Mouse (Mus musculus) brain, embryonic 14.5 days (tissue): ENCODE results near the gene Tbc1d20. TPM values are rescaled to one million over a fixed set of nuclear protein-coding genes. Genes with fewer than 3 reads are reported as not detected.
A peak's percentile ranks its signal among the peaks of the same experiment; 100 is the strongest.
"Not testable (repeated sequence)": the region's sequence is repeated elsewhere in the genome, so short reads cannot be mapped to it uniquely, and the experiment has no call there.

Experiments used
- DNase-seq: peaks from one replicate; pipeline ENCODE4 v3.0.0-alpha.2; 2011; ENCODE audit warnings: low read depth
- CTCF ChIP-seq: fragments of 200-500 bp; IDR thresholded peaks from 2 replicates; pipeline ENCODE4 v1.5.1; 2012; ENCODE audit warnings: inconsistent platforms, mild to moderate bottlenecking, moderate library complexity, borderline replicate concordance; ENCODE audit not compliant: insufficient read depth, insufficient read length; ENCODE audit errors: extremely low read depth
- POLR2A ChIP-seq: fragments of 200-500 bp; IDR thresholded peaks from 2 replicates; pipeline ENCODE4 v1.6.1; 2012; ENCODE audit warnings: mild to moderate bottlenecking, inconsistent platforms, borderline replicate concordance; ENCODE audit not compliant: poor library complexity, insufficient read depth, insufficient read length, severe bottlenecking; ENCODE audit errors: extremely low read depth
- polyA plus RNA-seq: library from polyadenylated mRNA; depleted of rRNA; stranded (reverse); fragments of >200 nt; gene quantifications from 2 replicates; pipeline ENCODE4 v1.2.3, GENCODE M21; 2012; rRNA removed

The Tbc1d20 gene
- 39.4 and 41.5 TPM in 2 replicates for polyA plus RNA-seq

DNA sequence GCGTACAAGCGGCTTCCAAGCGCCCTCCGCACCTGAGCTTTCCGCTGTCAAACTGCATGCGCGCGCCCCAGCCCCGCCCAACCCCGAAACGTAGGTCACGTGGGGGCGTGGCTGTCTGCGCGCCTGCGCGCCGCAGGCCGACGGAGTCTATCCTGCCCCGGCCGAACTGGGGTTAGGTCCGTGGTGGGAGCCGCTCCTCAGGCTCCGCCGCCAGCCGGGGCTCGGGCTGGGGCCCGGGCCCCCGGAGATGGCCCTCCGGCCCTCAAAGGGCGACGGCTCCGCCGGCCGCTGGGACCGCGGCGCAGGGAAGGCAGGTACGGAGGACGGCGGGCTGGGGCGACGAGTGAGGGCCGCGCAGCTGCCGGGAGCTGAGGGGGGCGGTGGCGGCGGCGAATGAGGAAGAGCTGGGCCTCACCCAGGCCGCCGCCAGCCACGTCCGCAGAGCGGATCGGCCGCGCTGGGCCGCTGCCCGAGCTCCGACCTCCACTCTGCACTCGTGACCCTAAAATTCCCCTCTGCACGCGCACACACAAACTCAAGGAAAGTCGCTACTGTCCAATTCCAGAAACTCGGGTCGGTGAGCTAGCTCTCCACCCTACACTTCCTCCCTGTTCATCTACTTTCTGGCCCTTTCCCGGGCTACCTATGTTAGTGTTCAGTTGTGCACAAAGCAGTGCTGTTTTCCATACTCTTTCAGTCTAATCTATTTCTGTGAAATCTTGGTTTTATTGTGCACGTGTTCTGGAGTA, at the start of gene Tbc1d20:
Gene Tbc1d20 (plus strand): TSS at position 102 of the 749 bp plus-strand sequence.
- peak; percentile 97 for DNase-seq
- TF ChIP-seq POLR2A (peak; percentile 95), CTCF (no peak)

DNA sequence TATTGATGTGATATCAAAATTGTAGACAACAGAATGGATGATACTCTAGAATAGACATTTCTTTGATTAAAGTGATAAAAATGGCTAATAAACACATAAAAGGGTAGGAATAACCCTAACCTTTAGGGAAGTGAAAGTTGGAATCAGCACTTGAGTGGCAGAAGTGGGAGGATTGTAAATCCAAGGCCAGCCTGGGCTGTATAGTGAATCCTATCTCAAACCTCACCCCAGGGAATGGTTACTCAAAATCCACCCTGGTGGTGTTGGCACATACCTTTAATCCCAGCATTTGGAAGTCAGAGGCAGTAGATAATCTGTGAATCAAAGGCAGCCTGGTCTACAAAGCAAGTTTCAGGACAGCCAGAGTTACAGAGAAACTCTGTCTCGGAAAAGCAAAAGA, 46.4 kb upstream of the Tbc1d20 start:
- TF ChIP-seq POLR2A (no peak), CTCF (no peak)

DNA sequence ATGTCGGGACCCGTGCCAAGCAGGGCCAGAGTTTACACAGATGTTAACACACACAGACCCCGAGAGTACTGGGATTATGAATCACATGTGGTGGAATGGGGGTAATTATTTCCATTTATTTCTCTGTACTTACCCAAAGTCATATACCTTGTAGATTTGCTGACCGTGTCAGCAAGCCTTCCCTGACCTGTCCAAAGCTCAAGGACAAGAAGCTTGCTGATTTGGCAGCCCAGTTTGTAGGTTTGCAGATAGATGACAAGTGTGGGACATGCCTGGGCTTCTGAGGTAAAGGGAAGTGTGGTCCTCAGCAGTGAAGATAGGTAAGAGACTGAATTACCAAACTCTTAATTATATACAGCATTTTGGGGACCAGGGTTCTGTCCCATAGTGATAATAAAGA, 43.1 kb upstream of the Tbc1d20 start:
- TF ChIP-seq CTCF: no peak
- DNase-seq: no peak

More for the DNA sequence above, 46.4 kb upstream of the Tbc1d20 start:
- DNase-seq: no peak

DNA sequence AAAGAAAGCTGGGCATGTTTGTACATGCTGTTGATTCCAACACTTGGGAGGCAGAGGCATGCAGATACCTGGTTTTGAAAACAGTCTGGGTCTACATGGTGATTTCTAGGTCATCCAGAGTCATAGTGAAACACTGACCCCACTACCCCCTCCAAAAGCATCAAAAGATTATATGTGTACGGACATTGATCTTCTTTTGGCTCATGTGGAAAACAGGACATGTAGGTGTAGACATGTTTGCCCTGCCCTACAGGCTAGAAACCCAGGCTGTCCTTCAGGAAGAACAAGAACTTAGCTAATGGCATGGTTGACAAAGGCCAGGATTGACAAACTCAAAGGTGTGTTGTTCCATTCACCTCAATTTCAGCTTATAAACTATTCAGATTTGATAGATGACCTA, 33.9 kb upstream of the Tbc1d20 start:
- TF ChIP-seq CTCF (no peak), POLR2A (no peak)
- DNase-seq: no peak

- TF ChIP-seq POLR2A (no peak), CTCF (0 out of 2 replicates have a peak, but pooled peaks have one; percentile 2)
- DNase-seq: peak; percentile 5
Observed at GRCm38 (mm10) chr2:152273639-152274038, 20.0 kb upstream of the Tbc1d20 start.

DNA sequence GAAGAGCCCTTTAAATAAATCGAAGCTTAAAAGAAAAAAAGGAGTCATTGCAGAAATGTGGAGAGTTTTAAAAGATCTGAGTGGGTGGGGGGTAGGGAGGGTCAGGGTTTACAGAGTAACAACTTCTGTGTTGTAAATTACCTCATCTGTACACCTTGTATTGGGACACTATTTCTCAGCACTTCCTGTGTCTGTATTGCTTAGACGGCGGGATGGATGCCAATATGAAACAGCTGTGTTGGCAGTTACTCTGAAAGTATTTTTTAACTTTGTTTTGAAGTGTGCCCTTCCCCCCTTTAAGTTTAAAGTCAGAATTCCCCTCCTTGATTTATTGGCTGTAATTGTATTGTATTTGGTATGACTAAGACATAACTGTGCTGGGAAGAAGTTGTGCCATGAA, 12.2 kb upstream of the Tbc1d20 start:
- DNase-seq: no peak
- no peak for TF ChIP-seq POLR2A
- TF ChIP-seq CTCF: no peak

- TF ChIP-seq POLR2A (no peak), CTCF (no peak)
- no peak for DNase-seq
Observed at GRCm38 (mm10) chr2:152287560-152287959, 6.1 kb upstream of the Tbc1d20 start.

GRCm38 (mm10) chr2:152288046-152288445, 5.6 kb upstream of the Tbc1d20 start:
- TF ChIP-seq POLR2A (no peak), CTCF (no peak)
- no peak for DNase-seq

DNA sequence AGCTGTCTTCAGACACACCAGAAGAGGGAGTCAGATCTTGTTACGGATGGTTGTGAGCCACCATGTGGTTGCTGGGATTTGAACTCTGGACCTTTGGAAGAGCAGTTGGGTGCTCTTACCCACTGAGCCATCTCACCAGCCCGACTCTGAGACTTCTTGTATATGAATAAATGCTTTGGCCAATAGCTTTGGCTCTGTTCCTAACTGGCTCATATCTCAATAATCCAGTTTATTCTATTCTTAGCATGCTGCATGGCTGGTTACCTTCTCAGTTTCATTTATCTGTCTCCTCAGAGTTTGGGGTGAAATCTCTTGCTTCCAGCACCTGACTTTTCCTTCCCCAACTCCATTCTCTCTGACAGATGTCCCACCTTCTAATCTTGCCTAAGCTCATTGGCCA, 4.0 kb upstream of the Tbc1d20 start:
- not testable (repeated sequence) for DNase-seq

- TF ChIP-seq POLR2A (no peak), CTCF (no peak)
- no peak for DNase-seq
Observed at GRCm38 (mm10) chr2:152292475-152292874, 1.2 kb upstream of the Tbc1d20 start.

GRCm38 (mm10) chr2:152293179-152293726, 375 bp upstream of the Tbc1d20 start:
- no peak for DNase-seq

GRCm38 (mm10) chr2:152294541-152294940, 913 bp downstream of the Tbc1d20 start:
- TF ChIP-seq POLR2A (no peak), CTCF (no peak)
- DNase-seq: no peak

More at GRCm38 (mm10) chr2:152293179-152293726, 375 bp upstream of the Tbc1d20 start:
- TF ChIP-seq POLR2A (no peak), CTCF (no peak)
